Mouse (Mus musculus) adrenal gland, adult 2 months (tissue): ENCODE measurements around the gene Clip2. TPM values are rescaled to one million over a fixed set of nuclear protein-coding genes. Genes with fewer than 3 reads are reported as not detected.

Source experiments
- DNase-seq: peaks from one replicate; pipeline ENCODE4 v3.0.0; 2021
- long read RNA-seq: library from polyadenylated mRNA; stranded (forward); transcript quantifications from one replicate; pipeline ENCODE4 v2.0.0, GENCODE M21; 2021
- polyA plus RNA-seq: library from polyadenylated mRNA; depleted of rRNA; stranded (reverse); fragments of >200 nt; gene quantifications from 2 replicates; pipeline ENCODE4 v1.2.3, GENCODE M21; 2012; rRNA removed
- total RNA-seq, 2 experiments: library from RNA; stranded (reverse); gene quantifications; 2 replicates each; pipeline ENCODE4 v1.2.3; 2021

Clip2 gene
- total RNA-seq (10 to 100 TPM; 13.3 to 21.5 TPM), polyA plus RNA-seq (15.1 and 16.8 TPM in 2 replicates)
- long read RNA-seq, full-length matches to known transcripts = 5 of 6 reads
- long read RNA-seq, partial matches to known transcripts = 1 of 6 reads
- long read RNA-seq, other reads (novel, unspliced or antisense) = 0 of 6 reads

DNA sequence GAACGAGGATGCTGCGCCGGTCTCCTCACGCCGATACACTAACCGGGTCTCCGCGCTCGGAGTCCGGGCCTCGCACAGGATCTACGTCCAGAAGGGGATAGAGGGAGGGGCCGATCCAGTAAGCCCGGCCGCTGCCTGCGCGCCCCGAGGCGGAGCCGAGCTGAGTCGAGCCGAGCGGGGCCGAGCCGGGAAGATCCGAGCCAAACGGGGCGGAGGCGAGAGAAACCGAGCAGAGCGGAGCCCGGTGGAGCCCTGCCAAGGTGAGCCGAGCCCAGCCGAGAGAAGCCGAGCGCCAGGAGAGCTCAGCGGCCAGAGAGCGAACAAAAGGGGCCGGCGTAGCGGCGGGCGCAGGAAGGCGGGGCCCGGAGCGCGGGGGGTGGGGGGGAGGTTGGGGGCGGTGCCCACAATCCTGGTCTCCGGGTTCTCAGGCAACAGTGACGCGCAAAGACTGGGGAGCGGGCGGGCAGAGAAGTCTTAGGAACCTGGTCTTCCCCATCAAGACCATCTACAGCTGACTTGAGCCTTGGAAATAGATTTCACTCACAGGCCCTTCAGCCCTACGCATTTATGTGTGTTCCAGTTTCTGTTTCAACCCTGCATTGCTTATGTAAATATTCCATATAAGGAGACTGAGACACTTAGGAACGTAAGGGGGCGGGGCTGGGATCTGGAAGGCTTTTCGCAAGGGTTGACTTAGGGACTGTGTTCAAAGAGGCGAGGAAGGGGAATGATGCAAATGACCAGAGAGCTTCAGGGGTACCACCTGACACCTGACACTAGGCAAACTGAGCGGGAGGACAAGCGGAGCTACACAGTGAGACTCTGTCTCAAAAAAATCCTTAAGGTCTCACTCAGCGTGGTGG is at the start of gene Clip2:
Clip2 (minus strand) TSS at position 325 of the 863 bp plus-strand sequence.
- peak; percentile 100 for DNase-seq

DNA sequence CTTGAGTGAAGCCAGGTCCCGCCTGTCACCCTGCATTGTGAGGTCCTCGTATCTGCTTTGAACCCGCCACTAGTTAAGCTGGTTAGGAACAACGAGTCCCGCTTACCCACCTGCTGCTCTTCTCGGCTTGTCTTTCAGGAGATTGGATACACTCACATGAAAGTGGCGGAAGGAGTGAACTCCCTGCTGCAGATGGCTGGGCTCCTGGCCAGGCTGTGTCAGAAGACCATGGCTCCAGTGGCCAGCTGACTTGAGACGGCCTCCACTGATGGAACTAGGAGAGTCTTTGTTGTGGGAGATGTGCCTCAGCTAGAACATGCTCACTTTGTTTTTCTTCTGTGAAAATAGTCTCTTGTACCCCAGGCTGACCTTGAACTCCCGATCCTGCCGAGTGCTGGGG is 45.5 kb upstream of the Clip2 start:
- DNase-seq = no peak

DNA sequence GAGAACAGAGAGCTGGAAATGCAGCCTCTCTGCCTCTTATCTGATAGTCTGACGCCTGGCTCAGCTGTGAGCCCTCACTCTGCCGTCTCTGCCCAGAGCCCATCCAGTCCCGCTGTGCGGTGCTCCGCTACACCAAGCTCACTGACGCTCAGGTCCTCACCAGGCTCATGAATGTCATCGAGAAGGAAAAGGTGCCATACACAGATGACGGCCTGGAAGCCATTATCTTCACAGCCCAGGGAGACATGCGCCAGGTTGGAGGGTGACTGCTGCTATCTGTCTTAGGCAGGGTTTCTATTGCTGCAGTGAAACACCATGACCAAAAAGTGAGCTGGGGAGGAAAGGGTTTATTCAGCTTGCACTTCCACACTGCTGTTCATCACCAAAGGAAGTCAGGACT is 40.9 kb upstream of the Clip2 start:
- no peak for DNase-seq

DNA sequence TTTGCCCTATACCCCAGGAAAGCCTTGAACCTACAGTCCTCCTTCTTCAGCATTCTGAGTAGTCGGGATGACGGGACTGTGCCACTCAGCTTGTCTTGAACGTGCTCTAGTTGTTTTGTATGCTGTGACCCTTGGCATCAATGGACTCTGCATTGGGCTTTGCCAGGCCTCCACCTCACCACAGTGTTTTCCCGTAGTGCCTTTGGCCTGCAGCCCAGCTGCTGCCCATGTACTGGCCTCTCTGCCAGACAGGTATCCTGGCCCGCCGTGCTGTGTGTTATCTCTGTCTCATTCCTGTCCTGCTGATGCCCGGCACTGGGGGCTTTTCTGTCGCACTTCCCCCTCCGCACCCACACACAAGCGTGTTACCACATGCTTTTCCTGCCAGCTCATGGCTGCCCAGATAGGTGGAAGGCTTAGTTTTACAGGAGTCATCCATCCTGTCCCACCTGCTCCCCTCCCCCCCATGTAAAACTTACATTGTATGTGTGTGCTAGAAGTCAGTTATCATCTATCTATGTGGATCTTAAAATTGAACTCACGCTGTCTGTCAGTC is 39.9 kb upstream of the Clip2 start:
- no peak for DNase-seq

DNA sequence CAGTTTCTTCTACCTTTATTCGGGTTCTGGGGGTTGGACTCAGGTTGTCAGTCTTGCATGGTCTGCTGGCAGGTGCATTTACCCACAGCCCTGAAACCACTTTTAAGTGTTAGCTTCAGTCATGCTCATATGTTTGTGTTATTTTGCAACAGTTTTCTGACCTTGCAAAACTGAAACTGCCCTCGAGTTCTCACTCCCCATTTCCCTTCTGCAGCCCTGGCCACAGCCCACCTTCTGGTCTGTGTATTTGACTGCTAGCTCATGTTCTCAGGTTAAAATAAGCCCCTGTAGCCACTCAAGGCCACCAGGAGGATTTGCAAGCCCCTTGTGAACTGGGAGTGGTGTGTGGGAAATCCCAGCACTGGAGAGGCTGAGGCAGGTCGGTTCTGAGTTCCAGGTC is 37.7 kb upstream of the Clip2 start:
- no peak for DNase-seq

DNA sequence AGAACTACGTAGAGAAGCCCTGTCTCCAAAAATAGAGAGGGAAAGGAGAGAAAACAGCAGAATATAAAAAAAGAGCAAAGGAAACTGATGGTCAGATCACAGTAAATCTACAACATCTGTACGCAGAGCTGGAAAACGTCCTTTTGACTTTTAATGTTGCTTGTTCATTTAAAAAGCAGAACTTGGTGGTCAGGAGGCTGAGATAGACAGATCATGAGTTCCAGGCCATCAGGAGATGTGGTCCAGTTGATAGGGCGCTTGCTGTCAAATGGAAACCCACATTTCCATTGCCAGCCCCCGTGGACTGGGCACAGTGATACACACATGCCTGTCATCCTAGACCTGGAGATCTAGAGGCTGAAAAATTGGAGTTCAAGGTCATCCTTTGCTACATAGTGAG is 32.6 kb upstream of the Clip2 start:
- DNase-seq = no peak

DNA sequence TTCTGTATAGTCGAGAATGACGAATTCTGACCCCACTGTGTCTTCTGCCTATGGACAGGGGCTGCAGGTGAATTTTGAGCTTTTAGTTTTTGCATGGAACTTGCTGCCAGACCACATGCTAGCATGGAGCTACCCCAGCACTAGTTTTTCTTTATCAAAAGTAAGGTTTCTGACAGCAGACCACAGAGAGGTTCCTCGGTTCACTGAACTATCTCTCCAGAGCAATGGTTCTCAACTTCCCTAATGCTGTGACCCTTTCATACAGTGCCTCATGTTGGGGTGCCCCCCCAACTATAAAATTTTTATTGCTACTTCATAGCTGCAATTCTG is 31.6 kb upstream of the Clip2 start:
- no peak for DNase-seq

DNA sequence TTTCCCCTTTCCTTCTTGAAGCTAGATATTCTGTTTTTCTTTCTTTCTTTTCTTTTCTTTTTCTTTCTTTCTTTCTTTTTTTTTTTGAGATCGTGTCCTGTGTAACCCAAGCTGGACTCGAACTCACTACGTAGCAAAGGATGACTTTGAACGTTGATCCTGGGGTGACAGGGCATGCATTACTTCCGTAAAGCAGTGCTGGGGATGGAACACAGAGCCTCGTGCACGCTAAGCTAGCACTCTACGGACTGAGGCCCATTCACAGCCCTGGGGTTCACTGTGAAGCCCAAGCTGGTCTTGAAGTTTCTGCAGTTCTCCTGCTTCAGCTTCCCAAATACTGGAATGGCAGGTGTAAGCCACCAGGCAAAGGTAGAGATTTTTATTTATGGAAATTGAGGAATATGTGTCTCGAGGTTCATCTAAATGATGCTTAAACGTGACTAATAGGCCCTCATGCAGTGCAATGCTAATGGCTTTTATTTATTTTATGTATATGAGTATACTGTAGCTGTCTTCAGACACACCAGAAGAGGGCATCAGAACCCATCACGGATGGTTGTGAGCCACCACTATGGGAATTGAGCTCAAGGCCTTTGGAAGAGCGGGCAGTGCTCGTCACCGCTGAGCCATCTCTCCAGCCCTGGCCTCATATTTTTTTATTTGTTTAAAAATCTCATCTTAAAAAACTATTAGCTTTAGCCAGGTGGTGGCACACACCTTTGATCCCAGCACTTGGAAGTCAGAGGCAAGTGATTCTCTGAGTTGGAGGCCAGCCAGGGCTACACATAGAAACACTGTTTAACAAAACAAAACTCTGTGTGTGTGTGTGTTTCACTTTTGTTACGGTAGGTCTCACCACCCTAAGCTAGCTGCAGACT is 31.0 kb upstream of the Clip2 start:
- no peak for DNase-seq

DNA sequence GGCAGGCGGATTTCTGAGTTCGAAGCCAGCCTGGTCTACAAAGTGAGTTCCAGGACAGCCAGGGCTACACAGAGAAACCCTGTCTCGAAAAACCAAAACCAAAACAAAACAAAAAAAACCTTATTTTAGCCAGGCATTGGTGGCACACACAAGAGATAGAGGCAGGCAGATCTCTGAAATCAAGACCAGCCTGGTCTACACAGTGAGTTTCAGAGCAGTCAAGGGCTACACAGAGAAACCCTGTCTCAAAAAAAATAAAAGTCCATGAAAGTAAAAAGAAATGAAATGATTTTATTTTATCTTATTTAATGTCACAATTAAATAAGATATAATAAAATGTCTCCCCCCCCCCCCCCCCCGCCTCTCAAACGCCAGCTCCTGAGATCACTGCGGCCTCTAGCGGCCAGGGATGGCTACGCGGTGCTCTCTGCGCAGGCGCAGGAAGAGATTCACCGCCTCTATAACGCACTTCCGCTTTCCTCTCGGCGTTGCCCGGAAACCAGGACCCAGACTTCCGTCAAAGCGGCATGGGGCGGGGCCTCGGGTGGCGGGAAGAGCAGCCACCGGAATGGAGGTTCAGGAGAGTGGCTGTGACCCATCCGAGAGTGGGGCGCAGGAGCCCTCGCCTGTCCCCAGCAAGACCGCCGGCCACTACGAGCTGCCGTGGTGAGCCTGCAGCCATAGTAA is 30.1 kb upstream of the Clip2 start:
- peak; percentile 97 for DNase-seq

DNA sequence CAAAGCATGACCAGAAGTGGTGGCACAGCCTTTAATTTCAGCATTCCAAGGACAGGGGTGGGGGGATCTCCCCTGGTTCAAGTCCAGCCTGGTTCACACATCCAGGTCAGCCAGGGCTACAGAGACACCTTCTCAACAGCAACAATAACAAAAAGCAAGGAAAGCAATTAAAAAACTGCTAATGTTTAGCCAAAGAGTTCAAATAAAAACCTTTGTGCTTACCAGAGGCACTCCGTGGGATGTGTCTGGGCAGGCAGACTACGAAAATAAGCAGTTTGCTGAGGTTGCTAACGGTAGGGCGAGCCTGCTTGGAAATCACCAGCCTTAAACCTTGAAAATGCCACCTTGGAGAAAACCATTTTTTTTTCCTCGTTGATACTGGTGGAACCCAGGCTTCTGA is 28.9 kb upstream of the Clip2 start, which contains the start of gene Rfc2:
Rfc2 (plus strand) TSS at position 221 of the 400 bp plus-strand sequence.
- no peak for DNase-seq

DNA sequence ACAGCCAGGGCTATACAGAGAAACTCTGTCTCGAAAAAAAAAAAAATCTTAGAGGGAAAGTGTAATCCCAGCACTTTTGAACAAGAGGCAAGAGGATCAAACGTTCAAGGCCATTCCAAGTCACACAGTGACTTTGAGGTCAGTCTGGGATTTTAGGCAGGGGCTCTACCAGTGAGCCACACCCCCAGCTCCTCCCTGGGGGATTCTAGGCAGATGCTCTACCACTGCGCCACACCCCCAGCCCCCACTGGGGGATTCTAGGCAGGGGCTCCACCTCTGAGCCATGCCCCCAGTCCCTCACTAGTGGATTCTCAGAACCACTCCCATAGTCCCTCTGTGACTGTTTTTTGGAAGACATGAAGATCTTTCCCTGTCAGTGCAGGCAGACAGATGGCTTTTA is 26.9 kb upstream of the Clip2 start:
- DNase-seq = no peak

DNA sequence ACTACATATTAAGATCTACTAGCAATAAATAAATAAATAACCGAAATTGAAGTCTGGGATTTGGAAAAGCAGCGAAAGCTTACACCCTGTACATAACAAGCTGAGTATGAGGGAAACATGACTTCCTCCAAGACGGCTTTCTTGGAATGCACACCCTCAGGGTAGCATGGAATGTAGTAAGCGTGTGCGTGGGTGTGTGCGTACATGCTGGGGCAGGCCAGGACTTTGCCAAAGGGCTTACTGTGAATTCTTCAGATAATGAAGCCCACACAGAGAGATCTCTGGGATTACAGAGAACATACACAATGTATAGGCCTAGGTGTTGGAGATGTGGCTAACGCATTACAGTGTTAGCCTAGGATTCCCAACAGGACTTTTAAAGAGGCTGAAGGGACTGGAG is 25.3 kb upstream of the Clip2 start:
- DNase-seq = no peak

DNA sequence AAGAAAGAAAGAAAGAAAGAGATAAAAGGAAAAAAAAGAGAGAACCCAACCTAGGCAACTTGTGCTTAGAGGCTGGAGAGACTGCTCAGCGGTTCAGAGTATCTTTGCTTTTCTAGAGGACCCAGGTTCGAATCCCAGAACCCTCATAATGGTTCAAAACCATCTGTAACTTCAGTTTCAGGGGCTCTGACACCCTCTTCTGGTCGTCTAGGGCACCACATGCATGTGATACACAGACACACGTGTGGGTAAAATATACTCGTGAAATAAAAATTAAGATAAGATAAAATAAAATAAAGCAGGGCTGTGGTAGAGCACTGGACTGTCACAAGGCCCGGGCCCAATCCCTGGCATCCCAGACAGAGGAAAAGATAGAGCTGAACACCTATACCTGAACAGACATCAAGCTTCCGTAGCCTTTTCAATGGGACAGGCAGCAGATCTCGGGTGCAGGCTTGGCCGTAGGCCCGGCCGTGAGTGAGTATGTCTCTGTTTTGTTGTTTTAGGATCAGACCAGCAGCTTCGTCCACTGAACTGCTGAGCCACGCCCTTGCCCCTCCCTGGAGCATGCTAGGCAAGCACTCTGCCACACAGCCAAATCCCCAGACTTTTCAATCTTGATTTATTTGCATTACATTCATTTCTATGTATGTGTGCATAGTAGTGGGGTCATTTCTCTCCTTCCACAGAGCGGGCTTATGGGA is 24.4 kb upstream of the Clip2 start:
- DNase-seq = no peak

DNA sequence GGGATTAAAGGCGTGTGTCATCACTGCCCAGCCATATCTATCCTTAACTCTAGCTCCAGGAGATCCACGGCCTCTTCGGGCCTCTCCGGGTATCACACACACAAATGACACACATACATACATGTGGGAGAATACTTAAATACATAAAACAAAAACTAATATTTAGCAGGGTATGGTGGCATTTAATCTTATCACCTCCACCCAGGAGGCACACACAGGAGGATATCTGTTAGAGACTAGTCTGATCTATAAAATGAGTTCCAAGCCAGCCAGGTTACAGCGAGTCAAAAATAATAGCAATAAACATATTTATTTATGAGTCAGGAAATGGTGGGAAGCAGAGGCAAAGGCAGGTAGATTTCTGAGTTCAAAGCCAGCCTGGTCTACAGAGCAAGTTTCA is 23.6 kb upstream of the Clip2 start:
- no peak for DNase-seq

DNA sequence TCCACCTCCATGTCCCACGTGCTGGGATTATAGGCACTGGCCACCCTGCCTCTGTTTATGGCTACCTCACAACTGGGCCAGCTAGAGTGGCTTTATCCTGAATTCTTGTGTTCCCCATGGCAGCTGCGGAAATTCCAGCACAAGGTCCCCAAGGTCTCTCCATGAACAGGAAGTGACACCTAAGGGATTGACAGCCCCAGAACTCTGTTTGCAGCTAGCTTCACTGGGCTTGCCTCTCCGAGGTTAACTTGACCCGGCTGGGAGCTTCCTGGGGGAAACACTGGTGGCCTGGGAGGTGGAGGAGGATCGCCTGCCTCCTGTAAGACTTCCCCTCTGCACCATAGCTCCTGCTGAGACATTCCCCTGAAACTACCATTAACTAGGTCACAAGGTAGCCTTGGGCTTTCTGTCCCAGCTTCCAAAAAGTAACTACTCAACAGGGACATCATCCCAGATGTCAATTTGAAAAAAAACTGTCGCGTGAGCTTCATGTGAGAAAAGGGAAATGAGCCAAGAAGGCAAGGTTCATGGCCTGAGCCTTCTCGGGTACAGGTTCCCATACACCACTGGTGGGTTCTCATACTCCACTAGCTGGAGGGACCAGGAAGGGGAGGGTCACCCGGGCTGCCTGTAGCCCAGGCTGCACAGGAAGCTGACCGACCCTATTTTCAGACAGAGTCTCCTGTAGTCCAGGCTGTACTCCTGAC is 20.4 kb upstream of the Clip2 start:
- DNase-seq = peak; percentile 42

DNA sequence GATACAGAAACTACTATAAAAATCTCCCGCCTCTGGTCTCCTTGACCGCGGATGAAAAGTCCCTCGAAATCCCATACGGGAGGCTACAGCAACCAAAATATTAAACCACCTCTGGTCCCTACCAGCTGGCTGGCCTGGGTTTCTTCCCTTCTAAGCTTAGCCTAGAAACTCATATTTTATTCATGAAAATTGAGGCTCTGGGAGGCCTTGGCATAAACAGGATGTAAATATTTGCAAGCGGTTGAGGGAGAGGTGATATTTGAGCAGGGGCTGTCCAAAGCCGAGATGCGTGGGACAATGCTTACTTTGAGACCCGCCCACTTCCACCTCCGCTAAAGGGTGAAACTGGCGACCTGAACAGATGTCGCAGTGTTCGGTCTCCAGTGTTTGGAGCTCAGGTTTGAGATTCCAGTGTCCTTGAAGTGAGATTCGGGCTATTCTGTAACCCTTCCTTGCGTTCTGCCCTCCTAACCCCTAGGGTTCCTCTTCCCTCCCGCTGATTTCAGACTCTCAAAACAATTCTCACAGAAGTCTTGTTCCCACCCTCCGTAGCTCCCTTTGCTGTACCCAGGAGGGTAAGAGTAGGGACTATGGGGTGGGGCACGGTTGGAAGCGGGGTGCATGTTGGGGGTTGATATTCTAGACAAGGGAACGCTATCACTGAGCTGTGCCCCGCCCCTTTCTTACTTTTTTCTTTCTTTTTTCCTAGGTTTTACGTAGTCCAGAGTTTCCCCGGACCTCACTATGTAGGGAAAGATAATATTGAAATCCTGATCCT is 19.7 kb upstream of the Clip2 start:
- DNase-seq = peak; percentile 80

DNA sequence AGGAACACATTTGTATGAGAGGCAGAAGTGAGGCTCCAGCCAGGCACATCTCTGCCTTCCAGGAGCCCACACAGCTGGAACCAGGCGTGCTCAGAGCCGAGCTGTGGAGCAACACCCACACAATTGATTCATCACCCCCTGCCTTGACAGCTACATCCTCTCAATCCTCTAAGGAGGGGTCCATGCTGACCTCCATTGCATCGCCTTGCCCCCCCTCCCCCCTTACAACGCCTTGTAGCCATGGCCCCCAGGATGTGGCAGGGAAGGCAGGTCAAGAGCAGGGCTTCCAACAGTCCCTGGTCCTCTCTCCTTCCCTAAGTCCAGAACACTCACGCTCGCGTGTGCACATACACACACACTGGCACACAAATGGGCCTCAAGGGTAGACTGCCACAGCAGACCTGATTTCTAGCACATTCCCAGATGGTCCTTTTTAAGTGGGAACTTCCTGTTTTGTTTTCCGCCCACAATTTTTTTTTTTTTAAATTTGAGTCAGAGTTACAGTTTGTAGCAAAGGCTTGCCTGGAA is 16.8 kb upstream of the Clip2 start:
- no peak for DNase-seq

DNA sequence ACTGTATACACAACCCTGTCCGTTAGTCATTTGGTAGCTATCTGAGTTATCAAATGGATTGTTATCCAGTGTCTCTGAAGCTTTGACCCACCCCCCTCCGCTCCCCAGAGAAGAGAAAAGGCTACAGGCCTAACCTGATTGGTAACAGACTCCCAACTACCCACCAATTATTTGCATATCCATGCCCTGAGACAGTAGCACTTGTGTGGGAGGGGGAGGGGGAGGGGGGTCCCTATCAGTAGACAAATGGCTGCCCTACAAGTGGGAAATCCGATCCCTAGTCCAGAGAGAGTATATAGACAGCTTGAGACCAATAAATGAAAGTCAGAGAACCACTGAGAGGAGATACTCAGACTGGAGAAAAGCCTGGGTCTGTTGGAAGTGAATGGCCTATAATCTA is 15.8 kb upstream of the Clip2 start:
- DNase-seq = no peak

DNA sequence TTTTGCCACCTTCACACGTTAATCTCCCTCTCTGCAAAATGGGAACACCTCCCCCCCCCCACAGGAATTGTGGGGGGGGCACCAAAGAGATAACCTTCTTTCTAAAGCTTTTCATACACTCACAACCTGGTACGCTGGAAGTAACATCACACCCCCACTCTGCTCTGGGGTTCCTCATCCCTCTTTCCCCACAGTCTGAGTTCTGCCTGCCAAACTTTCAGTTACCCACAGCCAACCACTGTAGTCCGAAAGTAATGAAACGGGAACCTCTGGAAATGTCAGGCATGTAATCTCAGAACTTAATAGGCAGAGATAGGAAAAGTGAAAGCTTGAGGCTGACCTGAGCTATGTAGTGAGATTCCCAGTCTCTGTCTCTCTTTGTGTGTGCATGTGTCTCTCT is 15.2 kb upstream of the Clip2 start:
- DNase-seq = no peak

DNA sequence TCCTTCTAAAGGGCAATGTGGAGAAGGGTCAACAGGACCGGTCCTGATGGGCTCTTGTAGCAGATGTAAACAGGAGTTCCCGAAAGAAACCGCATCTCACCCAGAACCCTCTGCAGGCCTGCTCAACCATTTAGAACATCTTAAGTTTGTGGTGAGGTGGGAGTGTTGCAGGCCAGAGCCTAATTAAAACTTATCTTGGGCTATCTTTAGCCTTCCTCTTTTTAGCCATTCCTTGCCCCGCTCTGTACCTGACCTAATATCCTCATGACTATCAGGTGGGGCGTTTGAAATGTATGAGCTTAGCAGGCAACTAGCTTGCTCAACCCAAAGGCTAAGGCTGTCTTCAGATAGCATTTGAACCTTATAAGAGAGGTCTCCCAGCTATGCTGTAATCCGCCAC is 13.5 kb upstream of the Clip2 start:
- DNase-seq = no peak
